Mouse (Mus musculus) hindbrain, postnatal 0 days (tissue): ENCODE data around the gene Bri3bp. TPM values are rescaled to one million over a fixed set of nuclear protein-coding genes. Genes with fewer than 3 reads are reported as not detected.

Source experiments
- ATAC-seq: fragments of 200-750 bp; cut with Nextera tagmentation; 2 replicates; pipeline ENCODE4 v1.8.0; 2017; ENCODE audit warnings: mild to moderate bottlenecking, moderate TSS enrichment, moderate library complexity
- DNase-seq: peaks from one replicate; pipeline ENCODE4 v3.0.0-alpha.2; 2015; ENCODE audit warnings: low spot score
- H3K27ac ChIP-seq: fragments of 300-500 bp; sonication (generic); 2 replicates; pipeline ENCODE4 v1.5.1; 2014; ENCODE audit warnings: mild to moderate bottlenecking
- H3K27me3 ChIP-seq: fragments of 300-500 bp; sonication (generic); 2 replicates; pipeline ENCODE4 v1.6.1; 2014; ENCODE audit warnings: low read length, mixed read lengths; ENCODE audit not compliant: insufficient read depth
- H3K36me3 ChIP-seq: fragments of 300-500 bp; sonication (generic); 2 replicates; pipeline ENCODE4 v1.6.1; 2014; ENCODE audit warnings: low read length, mixed read lengths; ENCODE audit not compliant: insufficient read depth
- H3K4me1 ChIP-seq: fragments of 300-500 bp; sonication (generic); 2 replicates; pipeline ENCODE4 v1.6.1; 2014; ENCODE audit warnings: antibody characterized with exemption, low read length, mixed read lengths; ENCODE audit not compliant: insufficient read depth
- H3K4me2 ChIP-seq: fragments of 300-500 bp; sonication (generic); 2 replicates; pipeline ENCODE4 v1.6.1; 2014; ENCODE audit warnings: low read depth, mild to moderate bottlenecking, low read length, moderate library complexity, mixed read lengths
- H3K4me3 ChIP-seq: fragments of 300-500 bp; sonication (generic); 2 replicates; pipeline ENCODE4 v1.5.1; 2014; ENCODE audit warnings: low read length
- H3K9ac ChIP-seq: fragments of 300-500 bp; sonication (generic); replicated peaks from 2 replicates; pipeline ENCODE4 v1.6.1; 2014; ENCODE audit warnings: mild to moderate bottlenecking, low read length, moderate library complexity, mixed read lengths
- H3K9me3 ChIP-seq: fragments of 300-500 bp; sonication (generic); 2 replicates; pipeline ENCODE4 v1.6.1; 2016; ENCODE audit warnings: low read length, mixed read lengths
- CTCF ChIP-seq: IDR thresholded peaks from 2 replicates; pipeline ENCODE4 v1.5.1; 2016; ENCODE audit warnings: antibody characterized with exemption, control low read depth, low read depth
- WGBS: fragments of 180-500 bp; shearing (Covaris S2); extraction: QIAGEN DNeasy Blood & Tissue Kit; methylation state at CpG from one replicate; pipeline ENCODE4 v1.1.7; 2014; 5-methylcytosine and 5-hydroxymethylcytosine counted together
- microRNA-seq, 2 experiments: library from miRNA; unstranded; fragments of <30 nt; microRNA quantifications; one replicate each; pipeline ENCODE4; 2016
- polyA plus RNA-seq: library from polyadenylated mRNA; unstranded; fragments of >200 nt; fragmentation: Nextera tagmentation; extraction: Ambion mirVana; gene quantifications from 2 replicates; pipeline ENCODE4 v1.2.1, GENCODE M21; 2015
- total RNA-seq: library from RNA; depleted of rRNA; stranded (reverse); fragments of >200 nt; gene quantifications from 2 replicates; pipeline ENCODE4 v1.2.3, GENCODE M21; 2014; rRNA removed

Gene Bri3bp
- total and polyA plus RNA-seq, 2 experiments from 2014 or later = 44.2 to 91.2 TPM

DNA sequence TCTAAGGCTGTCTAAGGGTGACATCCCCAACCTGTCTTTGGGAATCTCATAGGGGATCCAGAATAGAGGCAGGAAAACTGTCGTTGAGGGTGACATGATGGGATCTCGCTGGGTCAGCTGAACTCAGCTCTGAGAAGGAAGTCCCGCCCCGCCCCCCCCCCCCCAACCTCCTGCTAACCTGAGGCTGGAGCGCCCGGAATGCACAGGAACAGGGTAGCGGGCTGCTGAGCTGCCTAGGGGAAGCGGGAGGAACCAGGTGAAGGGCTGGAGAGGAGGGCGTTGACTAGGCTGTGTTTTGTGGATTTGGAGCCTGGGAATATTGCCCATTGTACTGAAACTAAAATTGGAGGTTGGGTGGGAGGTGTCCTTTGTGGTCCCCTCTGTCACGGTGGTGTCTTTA lies 66.6 kb downstream of the Bri3bp start:
- ATAC-seq (no peak), DNase-seq (no peak)
- Histone ChIP-seq H3K27ac (no peak overlapping the region), H3K36me3 (peaks cover 56% of the 10 kb centered on the region), H3K4me2 (no peak overlapping the region), H3K9ac (no peak overlapping the region), H3K4me1 (no peaks in the 10 kb centered on the region), H3K27me3 (no peaks in the 10 kb centered on the region), H3K4me3 (no peak overlapping the region), H3K9me3 (no peaks in the 10 kb centered on the region)
- WGBS = 93% methylated on average over 10 of the region's 10 CpGs
- TF ChIP-seq CTCF = no peak

GRCm38 (mm10) chr5:125509541-125509940 lies 68.2 kb downstream of the Bri3bp start:
- no peak overlapping the region for H3K4me2 ChIP-seq
- no peaks in the 10 kb centered on the region for H3K27me3 ChIP-seq
- no peak overlapping the region for H3K27ac ChIP-seq
- peaks cover 61% of the 10 kb centered on the region for H3K36me3 ChIP-seq
- no peaks in the 10 kb centered on the region for H3K9me3 ChIP-seq
- ATAC-seq (no peak), DNase-seq (peak; percentile 38)
- H3K4me1 ChIP-seq = no peaks in the 10 kb centered on the region
- WGBS = 46% methylated on average over 5 of the region's 5 CpGs
- H3K4me3 ChIP-seq = no peak overlapping the region
- H3K9ac ChIP-seq = no peak overlapping the region
- TF ChIP-seq CTCF = peak; percentile 83

Small RNAs within 50 kb of the gene (microRNA-seq; reads per million reads assigned to microRNA genes)
- gene Gm27551 = 0 reads per million in 2 experiments

Other genes with a start within 250 kb of the Bri3bp start
- gene Scarb1, start 100.5 kb upstream of the Bri3bp start, total RNA-seq = 70.3 and 71.7 TPM in 2 replicates
- 53.9 and 56.1 TPM in 2 replicates for gene Scarb1, start 100.5 kb upstream of the Bri3bp start, polyA plus RNA-seq
- gene Gm10382, start 52.2 kb upstream of the Bri3bp start, total RNA-seq = 1.3 TPM in 1 of 2 replicates, not detected in the other
- gene Gm10382, start 52.2 kb upstream of the Bri3bp start, polyA plus RNA-seq = 0.48 and 0.66 TPM in 2 replicates
- 911 and 1,042 TPM in 2 replicates for gene Ubc, start 51.4 kb upstream of the Bri3bp start, total RNA-seq
- 1,155 and 1,219 TPM in 2 replicates for gene Ubc, start 51.4 kb upstream of the Bri3bp start, polyA plus RNA-seq
- gene Dhx37, start 7.4 kb upstream of the Bri3bp start, total RNA-seq = 15.8 and 27.5 TPM in 2 replicates
- gene Dhx37, start 7.4 kb upstream of the Bri3bp start, polyA plus RNA-seq = 8.0 and 9.8 TPM in 2 replicates
- 124 and 125 TPM in 2 replicates for gene Aacs, start 34.2 kb downstream of the Bri3bp start, total RNA-seq
- 77.3 and 77.6 TPM in 2 replicates for gene Aacs, start 34.2 kb downstream of the Bri3bp start, polyA plus RNA-seq
- gene Tmem132b, start 90.2 kb downstream of the Bri3bp start, total RNA-seq = 45.9 and 46.6 TPM in 2 replicates
- 6.1 and 6.9 TPM in 2 replicates for gene Tmem132b, start 90.2 kb downstream of the Bri3bp start, polyA plus RNA-seq